Mouse (Mus musculus) kidney, postnatal 14 days (tissue): Measurements from ENCODE around the gene Iscu.

Experiments
- DNase-seq: peaks from one replicate; pipeline ENCODE4 v3.0.0; 2022; ENCODE audit warnings: mixed read lengths

The Iscu gene

DNA sequence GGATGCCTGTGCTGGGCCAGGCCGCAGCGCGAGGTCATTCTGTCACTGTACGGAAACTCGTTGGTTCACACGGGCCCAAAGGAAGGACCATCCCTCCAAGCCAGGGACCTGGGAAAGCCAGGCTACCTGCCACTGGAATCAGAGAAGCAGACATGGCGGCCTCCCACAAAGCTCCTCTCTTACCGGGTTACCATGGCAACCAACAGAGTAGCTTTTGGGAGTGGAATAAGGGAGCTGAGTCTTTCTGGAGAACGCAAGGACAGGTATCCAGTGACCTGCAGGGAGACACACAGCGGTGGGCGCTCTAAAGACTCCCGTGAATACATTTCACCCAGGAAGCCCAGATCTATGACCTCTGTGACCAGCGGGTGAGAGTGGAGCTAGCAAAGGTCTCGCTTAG, 46.0 kb downstream of the Iscu start:
- DNase-seq: no peak

DNA sequence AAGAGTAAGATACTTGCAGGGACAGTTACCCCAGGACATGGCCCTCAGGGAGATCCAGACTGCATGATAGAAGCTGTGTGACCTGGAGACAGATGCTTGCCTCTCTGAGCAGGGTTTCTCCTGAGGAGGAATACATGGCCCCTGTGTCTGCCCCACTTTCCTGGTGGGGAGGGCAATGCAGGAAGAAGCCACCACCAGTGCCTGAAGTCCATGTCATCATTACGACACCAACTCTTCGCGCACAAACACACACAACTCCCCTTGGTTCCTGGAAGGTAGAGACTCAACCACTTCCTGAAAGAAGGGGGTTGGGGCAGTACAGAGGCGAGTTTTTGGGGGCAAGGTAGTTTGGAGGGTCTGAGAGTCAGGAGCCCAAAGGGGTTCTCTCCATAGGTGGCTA, 51.7 kb downstream of the Iscu start:
- DNase-seq: no peak

DNA sequence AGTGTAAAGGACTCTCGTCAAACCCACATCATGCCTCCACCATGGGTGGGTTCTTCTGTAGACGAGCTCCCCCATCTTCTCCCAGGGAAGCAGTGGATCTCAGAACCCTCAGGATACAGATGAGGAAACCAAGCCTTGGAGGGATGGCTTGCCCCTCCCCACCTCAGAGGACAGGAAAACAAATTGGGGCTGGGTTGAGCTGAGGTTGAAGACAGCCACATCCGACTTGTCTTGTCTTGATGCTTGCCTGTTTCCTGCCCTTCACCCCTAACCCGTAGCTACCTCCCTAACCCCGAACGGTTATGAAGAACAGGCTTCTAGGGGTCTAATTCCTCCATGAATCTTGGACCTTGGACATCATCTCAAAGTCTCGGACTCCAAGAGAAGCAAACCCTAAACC, 53.0 kb downstream of the Iscu start:
- no peak for DNase-seq

DNA sequence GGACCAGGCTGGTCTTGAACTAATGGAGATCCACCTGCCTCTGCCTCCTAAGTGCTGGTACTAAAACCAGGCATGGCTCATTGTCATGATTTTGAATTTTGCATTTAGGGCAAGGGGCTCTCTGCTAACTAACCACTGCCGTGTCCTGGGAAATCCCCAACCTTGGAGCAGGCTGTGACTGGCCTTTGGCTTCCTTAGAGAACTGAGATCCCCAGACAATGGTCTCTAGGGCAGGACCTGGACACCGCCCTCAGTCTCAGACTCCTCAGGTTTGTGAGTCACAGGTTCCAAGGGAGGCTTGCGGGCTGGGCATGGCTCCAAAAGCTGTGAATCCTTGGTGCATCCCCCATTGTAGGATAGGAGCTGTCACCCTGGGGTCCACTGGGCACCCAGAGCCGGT, 54.1 kb downstream of the Iscu start:
- no peak for DNase-seq
